Mouse (Mus musculus) embryonic facial prominence, embryonic 12.5 days (tissue): ENCODE data around the gene Igsf3. TPM values are rescaled to one million over a fixed set of nuclear protein-coding genes. Genes with fewer than 3 reads are reported as not detected.

Source experiments
- ATAC-seq: fragments of 200-750 bp; cut with Nextera tagmentation; 2 replicates; pipeline ENCODE4 v1.8.0; 2017; ENCODE audit not compliant: insufficient number of reproducible peaks, insufficient read depth, low FRiP score, low TSS enrichment
- H3K27ac ChIP-seq: fragments of 300-500 bp; sonication (generic); 2 replicates; pipeline ENCODE4 v1.5.1; 2016; ENCODE audit warnings: mild to moderate bottlenecking
- H3K27me3 ChIP-seq: fragments of 300-500 bp; sonication (generic); 2 replicates; pipeline ENCODE4 v1.6.1; 2016; ENCODE audit warnings: mild to moderate bottlenecking, moderate library complexity
- H3K36me3 ChIP-seq: fragments of 300-500 bp; sonication (generic); 2 replicates; pipeline ENCODE4 v1.6.1; 2016; ENCODE audit warnings: mild to moderate bottlenecking
- H3K4me1 ChIP-seq: fragments of 300-500 bp; sonication (generic); 2 replicates; pipeline ENCODE4 v1.6.1; 2016
- H3K4me2 ChIP-seq: fragments of 300-500 bp; sonication (generic); replicated peaks from 2 replicates; pipeline ENCODE4 v1.6.1; 2016; ENCODE audit warnings: mild to moderate bottlenecking, moderate library complexity
- H3K4me3 ChIP-seq: fragments of 300-500 bp; sonication (generic); 2 replicates; pipeline ENCODE4 v1.5.1; 2016; ENCODE audit warnings: mild to moderate bottlenecking
- H3K9ac ChIP-seq: fragments of 300-500 bp; sonication (generic); 2 replicates; pipeline ENCODE4 v1.6.1; 2016; ENCODE audit warnings: mild to moderate bottlenecking, moderate library complexity
- H3K9me3 ChIP-seq: fragments of 300-500 bp; sonication (generic); 2 replicates; pipeline ENCODE4 v1.6.1; 2016; ENCODE audit warnings: mild to moderate bottlenecking, moderate library complexity
- WGBS: fragments of 180-500 bp; shearing (Covaris S2); methylation state at CpG from one replicate; pipeline ENCODE4 v1.1.7; 2016; 5-methylcytosine and 5-hydroxymethylcytosine counted together
- polyA plus RNA-seq: library from polyadenylated mRNA; unstranded; fragments of >200 nt; fragmentation: Nextera tagmentation; extraction: Ambion mirVana; gene quantifications from 2 replicates; pipeline ENCODE4 v1.2.1, GENCODE M21; 2016

Gene Igsf3
- polyA plus RNA-seq, 1 experiment from 2014 or later: 93.3 TPM

GRCm38 (mm10) chr3:101462294-101462693, 85.4 kb downstream of the Igsf3 start:
- no peak overlapping the region for H3K9ac ChIP-seq
- WGBS: 32% methylated on average over 5 of the region's 5 CpGs
- H3K9me3 ChIP-seq: 0 out of 2 replicates have a peak, but pooled peaks cover 7% of the 10 kb centered on the region
- no peaks in the 10 kb centered on the region for H3K27me3 ChIP-seq
- peak overlapping the region; percentile 75 for H3K27ac ChIP-seq
- no peak for ATAC-seq
- H3K4me2 ChIP-seq: no peak overlapping the region
- H3K4me3 ChIP-seq: no peak overlapping the region
- peaks cover 30% of the 10 kb centered on the region for H3K36me3 ChIP-seq
- peaks cover 15% of the 10 kb centered on the region for H3K4me1 ChIP-seq

- Histone ChIP-seq H3K27ac (no peak overlapping the region), H3K4me1 (peaks cover 27% of the 10 kb centered on the region), H3K27me3 (no peaks in the 10 kb centered on the region), H3K4me2 (no peak overlapping the region), H3K9ac (no peak overlapping the region), H3K9me3 (0 out of 2 replicates have a peak, but pooled peaks cover 7% of the 10 kb centered on the region), H3K36me3 (peaks cover 18% of the 10 kb centered on the region), H3K4me3 (no peak overlapping the region)
- no peak for ATAC-seq
- WGBS: 93% methylated on average over 3 of the region's 3 CpGs
These were observed 86.6 kb downstream of the Igsf3 start for GRCm38 (mm10) chr3:101463491-101463890.

- Histone ChIP-seq H3K9ac (no peak overlapping the region), H3K4me1 (peaks cover 22% of the 10 kb centered on the region), H3K9me3 (no peaks in the 10 kb centered on the region), H3K27me3 (no peaks in the 10 kb centered on the region), H3K27ac (no peak overlapping the region), H3K4me2 (no peak overlapping the region), H3K36me3 (no peaks in the 10 kb centered on the region), H3K4me3 (no peak overlapping the region)
- 91% methylated on average over 9 of the region's 9 CpGs for WGBS
- no peak for ATAC-seq
These were observed 92.8 kb downstream of the Igsf3 start for GRCm38 (mm10) chr3:101469675-101470074.

GRCm38 (mm10) chr3:101471881-101472280, 95.0 kb downstream of the Igsf3 start:
- Histone ChIP-seq H3K36me3 (no peaks in the 10 kb centered on the region), H3K4me3 (no peak overlapping the region), H3K4me1 (peaks cover 22% of the 10 kb centered on the region), H3K27ac (no peak overlapping the region), H3K4me2 (no peak overlapping the region), H3K27me3 (no peaks in the 10 kb centered on the region), H3K9ac (no peak overlapping the region), H3K9me3 (no peaks in the 10 kb centered on the region)
- no peak for ATAC-seq
- WGBS: 35% methylated on average over 4 of the region's 4 CpGs

GRCm38 (mm10) chr3:101481951-101482350, 105.1 kb downstream of the Igsf3 start:
- no peak overlapping the region for H3K4me2 ChIP-seq
- H3K9me3 ChIP-seq: no peaks in the 10 kb centered on the region
- no peak overlapping the region for H3K4me3 ChIP-seq
- no peaks in the 10 kb centered on the region for H3K36me3 ChIP-seq
- no peaks in the 10 kb centered on the region for H3K27me3 ChIP-seq
- ATAC-seq: no peak
- no peaks in the 10 kb centered on the region for H3K4me1 ChIP-seq
- no peak overlapping the region for H3K27ac ChIP-seq
- no peak overlapping the region for H3K9ac ChIP-seq
- 90% methylated on average over 6 of the region's 6 CpGs for WGBS

GRCm38 (mm10) chr3:101483256-101483983, 106.5 kb downstream of the Igsf3 start:
- Histone ChIP-seq H3K4me1 (no peaks in the 10 kb centered on the region), H3K27ac (no peak overlapping the region), H3K4me3 (no peak overlapping the region), H3K4me2 (no peak overlapping the region), H3K9ac (no peak overlapping the region), H3K36me3 (no peaks in the 10 kb centered on the region), H3K9me3 (no peaks in the 10 kb centered on the region), H3K27me3 (no peaks in the 10 kb centered on the region)
- WGBS: 75% methylated on average over 3 of the region's 3 CpGs
- ATAC-seq: no peak

- Histone ChIP-seq H3K4me1 (no peaks in the 10 kb centered on the region), H3K4me2 (no peak overlapping the region), H3K4me3 (no peak overlapping the region), H3K9ac (no peak overlapping the region), H3K36me3 (no peaks in the 10 kb centered on the region), H3K9me3 (no peaks in the 10 kb centered on the region), H3K27ac (no peak overlapping the region), H3K27me3 (no peaks in the 10 kb centered on the region)
- ATAC-seq: no peak
- 47% methylated on average over 4 of the region's 4 CpGs for WGBS
These were observed 109.3 kb downstream of the Igsf3 start for GRCm38 (mm10) chr3:101486054-101486765.

- no peaks in the 10 kb centered on the region for H3K9me3 ChIP-seq
- H3K4me2 ChIP-seq: no peak overlapping the region
- ATAC-seq: no peak
- H3K27me3 ChIP-seq: no peaks in the 10 kb centered on the region
- 73% methylated on average over 5 of the region's 5 CpGs for WGBS
- H3K9ac ChIP-seq: no peak overlapping the region
- H3K36me3 ChIP-seq: no peaks in the 10 kb centered on the region
- H3K4me3 ChIP-seq: no peak overlapping the region
- no peak overlapping the region for H3K27ac ChIP-seq
- H3K4me1 ChIP-seq: no peaks in the 10 kb centered on the region
These were observed 110.6 kb downstream of the Igsf3 start for GRCm38 (mm10) chr3:101487436-101487835.

- Histone ChIP-seq H3K27ac (no peak overlapping the region), H3K9ac (no peak overlapping the region), H3K4me3 (no peak overlapping the region), H3K4me1 (no peaks in the 10 kb centered on the region), H3K9me3 (no peaks in the 10 kb centered on the region), H3K27me3 (no peaks in the 10 kb centered on the region), H3K36me3 (no peaks in the 10 kb centered on the region), H3K4me2 (no peak overlapping the region)
- no peak for ATAC-seq
- WGBS: 77% methylated on average over 7 of the region's 7 CpGs
These were observed 111.3 kb downstream of the Igsf3 start for GRCm38 (mm10) chr3:101488204-101488603.

GRCm38 (mm10) chr3:101490515-101490914, 113.6 kb downstream of the Igsf3 start:
- no peaks in the 10 kb centered on the region for H3K27me3 ChIP-seq
- H3K9ac ChIP-seq: no peak overlapping the region
- no peak for ATAC-seq
- no peak overlapping the region for H3K27ac ChIP-seq
- H3K4me2 ChIP-seq: no peak overlapping the region
- WGBS: 80% methylated on average over 9 of the region's 9 CpGs
- 0 out of 2 replicates have a peak, but pooled peaks cover 4% of the 10 kb centered on the region for H3K4me1 ChIP-seq
- no peak overlapping the region for H3K4me3 ChIP-seq
- no peaks in the 10 kb centered on the region for H3K9me3 ChIP-seq
- H3K36me3 ChIP-seq: no peaks in the 10 kb centered on the region

GRCm38 (mm10) chr3:101492908-101493307, 116.0 kb downstream of the Igsf3 start:
- H3K27ac ChIP-seq: no peak overlapping the region
- H3K9ac ChIP-seq: no peak overlapping the region
- no peaks in the 10 kb centered on the region for H3K36me3 ChIP-seq
- 0 out of 2 replicates have a peak, but pooled peaks cover 9% of the 10 kb centered on the region for H3K4me1 ChIP-seq
- no peak overlapping the region for H3K4me2 ChIP-seq
- 75% methylated on average over 6 of the region's 6 CpGs for WGBS
- no peak for ATAC-seq
- no peaks in the 10 kb centered on the region for H3K9me3 ChIP-seq
- no peaks in the 10 kb centered on the region for H3K27me3 ChIP-seq
- no peak overlapping the region for H3K4me3 ChIP-seq

GRCm38 (mm10) chr3:101493937-101494459, 117.1 kb downstream of the Igsf3 start:
- Histone ChIP-seq H3K27me3 (no peaks in the 10 kb centered on the region), H3K4me1 (0 out of 2 replicates have a peak, but pooled peaks cover 9% of the 10 kb centered on the region), H3K36me3 (no peaks in the 10 kb centered on the region), H3K4me2 (no peak overlapping the region), H3K27ac (no peak overlapping the region), H3K9me3 (no peaks in the 10 kb centered on the region), H3K9ac (no peak overlapping the region), H3K4me3 (no peak overlapping the region)
- WGBS: 43% methylated on average over 10 of the region's 10 CpGs
- peak; percentile 73 for ATAC-seq
